Mouse (Mus musculus) liver, postnatal 0 days (tissue): Measurements from ENCODE around the gene Elmod2.

Source experiments
- CTCF ChIP-seq: sonication (generic); IDR thresholded peaks from 2 replicates; pipeline ENCODE4 v1.5.1; 2016; ENCODE audit warnings: antibody characterized with exemption, low read depth
- EP300 ChIP-seq: IDR thresholded peaks from 2 replicates; pipeline ENCODE4 v1.6.1; 2016; ENCODE audit warnings: antibody characterized with exemption, low read depth, mild to moderate bottlenecking

DNA sequence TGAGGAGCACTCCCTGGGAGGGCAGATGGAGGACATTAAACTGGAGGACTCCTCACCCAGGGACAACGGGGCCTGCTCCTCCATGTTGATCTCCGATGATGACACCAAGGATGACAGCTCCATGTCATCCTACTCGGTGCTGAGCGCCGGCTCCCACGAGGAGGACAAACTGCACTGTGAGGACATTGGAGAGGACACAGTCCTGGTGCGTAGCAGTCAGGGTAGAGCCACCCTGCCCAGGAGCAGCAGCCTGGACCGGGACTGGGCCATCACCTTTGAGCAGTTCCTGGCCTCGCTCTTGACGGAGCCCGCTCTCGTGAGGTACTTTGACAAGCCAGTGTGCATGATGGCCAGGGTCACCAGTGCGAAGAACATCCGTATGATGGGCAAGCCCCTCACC, 61.1 kb downstream of the Elmod2 start:
- no peak for TF ChIP-seq CTCF
- TF ChIP-seq EP300, result no peak
